Mouse (Mus musculus): ENCODE measurements at regions not wholly inside any gene's neighbourhood (a gene's known extent, or its start where the extent isn't known, plus 50 kb on each side); places are given as distances from the start of the nearest gene placed in this dataset.
"Not testable (repeated sequence)": the region's sequence is repeated elsewhere in the genome, so short reads cannot be mapped to it uniquely, and the experiment has no call there.

- intact Hi-C loops (cut with DNase I); H3K27ac ChIP-seq; DNase-seq: not testable (repeated sequence)
- peak overlapping the region; percentile 56 for H3K4me3 ChIP-seq
Measured at GRCm38 (mm10) chr12:17992572-17992971, 301.9 kb downstream of the Hpcal1 start.

- peak overlapping the region; percentile 56; the same call in 1 of the 2 replicates for H3K4me3 ChIP-seq
- DNase-seq; intact Hi-C loops (cut with DNase I): not testable (repeated sequence)
Measured at GRCm38 (mm10) chr12:17993368-17993767, 302.7 kb downstream of the Hpcal1 start.

More at GRCm38 (mm10) chr12:17993368-17993767, 302.7 kb downstream of the Hpcal1 start:
- H3K27ac ChIP-seq = not testable (repeated sequence)

Measured in gastrocnemius, adult 2 months (tissue).